Mouse (Mus musculus): Measurements from ENCODE around the gene Mpp6.

Gene Mpp6

GRCm38 (mm10) chr6:50109757-50110378 is at the start of gene Mpp6:
Gene Mpp6 (plus strand): TSS chr6:50110241.
- in situ Hi-C loops (cut with MboI) = no loop called here

- in situ Hi-C loops (cut with MboI) = no loop called here
These were observed 43.9 kb upstream of the Mpp6 start for GRCm38 (mm10) chr6:50066172-50066571.

- in situ Hi-C loops (cut with MboI) = no loop called here
These were observed 41.6 kb upstream of the Mpp6 start for GRCm38 (mm10) chr6:50068490-50068889.

DNA sequence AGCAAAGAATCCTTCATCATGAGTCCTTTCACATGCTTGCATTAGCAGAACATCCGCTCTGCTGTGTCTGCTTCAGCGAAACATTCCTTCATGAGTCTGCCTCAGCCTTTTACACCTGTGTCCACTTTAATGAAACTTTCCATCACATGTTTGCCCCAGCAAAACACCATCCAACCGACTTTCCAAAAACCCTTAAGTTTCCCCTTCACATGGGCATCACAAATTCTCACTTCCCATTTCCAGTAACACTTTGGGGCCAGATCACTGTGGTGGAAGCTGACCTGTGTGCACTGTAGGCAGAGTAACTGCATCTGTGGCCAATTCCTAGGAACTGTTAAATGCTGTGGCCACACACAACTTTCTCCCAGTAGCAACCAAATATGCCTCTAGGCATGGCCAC is 34.8 kb upstream of the Mpp6 start:
- in situ Hi-C loops (cut with MboI) = no loop called here

- in situ Hi-C loops (cut with MboI) = no loop called here
These were observed 33.6 kb upstream of the Mpp6 start for GRCm38 (mm10) chr6:50076473-50076872.

DNA sequence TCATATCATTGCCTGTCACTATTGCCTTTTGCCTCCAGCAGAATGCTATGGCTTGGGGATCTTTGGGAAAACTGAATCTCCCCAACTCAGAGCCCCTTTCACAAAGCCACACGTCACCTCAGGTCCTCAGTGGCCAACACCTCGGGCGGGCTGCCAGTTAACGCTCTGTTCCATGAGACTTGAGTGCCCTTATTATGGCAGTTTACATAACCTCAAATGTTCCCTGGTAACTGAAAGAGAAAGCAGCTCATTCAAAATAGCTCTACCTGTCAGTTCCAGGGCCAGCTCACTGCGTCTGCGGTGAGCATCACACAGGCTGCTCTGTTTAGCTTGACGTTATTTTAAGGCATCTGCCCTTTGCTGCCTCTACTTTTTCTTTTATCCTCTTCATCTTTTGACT is 29.6 kb upstream of the Mpp6 start:
- in situ Hi-C loops (cut with MboI) = no loop called here

- in situ Hi-C loops (cut with MboI) = no loop called here
These were observed 24.8 kb upstream of the Mpp6 start for GRCm38 (mm10) chr6:50085206-50085605.

- in situ Hi-C loops (cut with MboI) = no loop called here
These were observed 20.7 kb upstream of the Mpp6 start for GRCm38 (mm10) chr6:50089333-50089732.

DNA sequence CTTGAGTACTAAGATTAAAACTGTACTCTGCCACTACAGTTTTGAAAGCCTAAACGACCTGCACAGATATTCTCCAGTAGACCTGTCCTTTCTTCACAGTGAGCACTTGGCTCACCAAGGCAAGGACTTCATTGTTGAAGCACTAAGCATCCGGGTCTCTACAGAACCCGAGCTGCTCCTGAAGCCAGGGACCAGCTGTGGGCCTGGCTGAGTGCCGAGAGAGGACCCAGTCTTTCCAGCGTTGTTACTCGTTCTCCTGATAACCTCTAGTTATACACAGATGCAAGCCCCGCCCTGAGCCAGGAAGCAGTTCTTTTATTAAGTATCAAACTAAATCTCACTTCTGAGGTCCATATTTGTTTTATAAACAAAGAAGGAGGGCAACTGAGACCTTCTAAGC is 19.8 kb upstream of the Mpp6 start:
- in situ Hi-C loops (cut with MboI) = no loop called here

GRCm38 (mm10) chr6:50091462-50092154 is 18.4 kb upstream of the Mpp6 start:
- in situ Hi-C loops (cut with MboI) = no loop called here

DNA sequence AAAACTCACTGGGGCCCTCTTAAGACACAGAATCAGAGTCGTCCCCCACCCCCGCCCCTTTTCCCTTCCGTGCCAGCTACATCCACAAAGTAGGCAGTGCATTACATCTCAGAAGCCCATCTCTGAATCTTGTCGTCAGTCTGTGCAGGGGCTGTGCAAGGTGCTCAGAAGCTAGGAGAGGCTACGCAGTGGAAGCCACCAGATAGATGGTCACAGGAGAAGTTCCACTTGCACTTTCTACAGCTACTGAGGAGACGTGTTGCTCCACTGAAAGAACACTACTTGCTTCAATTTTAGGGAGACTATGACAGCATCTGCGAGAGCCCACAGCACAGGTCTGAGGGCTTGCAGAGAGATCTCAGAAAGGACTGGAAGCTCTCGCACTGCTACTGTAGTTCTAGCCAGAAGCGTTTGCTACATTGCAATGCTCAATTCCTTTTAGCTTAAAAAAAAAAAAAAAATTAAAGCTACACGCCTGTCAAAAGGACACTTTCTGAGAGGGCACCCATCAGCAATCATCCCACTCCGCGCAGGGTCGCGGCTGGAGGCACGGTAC is 762 bp upstream of the Mpp6 start:
- in situ Hi-C loops (cut with MboI) = no loop called here

GRCm38 (mm10) chr6:50110379-50110941 is 419 bp downstream of the Mpp6 start:
- in situ Hi-C loops (cut with MboI) = no loop called here

- in situ Hi-C loops (cut with MboI) = no loop called here
These were observed 1.1 kb downstream of the Mpp6 start for GRCm38 (mm10) chr6:50111111-50111655.

- in situ Hi-C loops (cut with MboI) = no loop called here
These were observed 2.7 kb downstream of the Mpp6 start for GRCm38 (mm10) chr6:50112775-50113174.

- in situ Hi-C loops (cut with MboI) = no loop called here
These were observed 4.2 kb downstream of the Mpp6 start for GRCm38 (mm10) chr6:50114280-50114679.

GRCm38 (mm10) chr6:50120931-50121330 is 10.9 kb downstream of the Mpp6 start:
- in situ Hi-C loops (cut with MboI) = no loop called here

GRCm38 (mm10) chr6:50122835-50123234 is 12.8 kb downstream of the Mpp6 start:
- in situ Hi-C loops (cut with MboI) = no loop called here

GRCm38 (mm10) chr6:50124197-50124596 is 14.2 kb downstream of the Mpp6 start:
- in situ Hi-C loops (cut with MboI) = no loop called here

GRCm38 (mm10) chr6:50126331-50126730 is 16.3 kb downstream of the Mpp6 start:
- in situ Hi-C loops (cut with MboI) = no loop called here

DNA sequence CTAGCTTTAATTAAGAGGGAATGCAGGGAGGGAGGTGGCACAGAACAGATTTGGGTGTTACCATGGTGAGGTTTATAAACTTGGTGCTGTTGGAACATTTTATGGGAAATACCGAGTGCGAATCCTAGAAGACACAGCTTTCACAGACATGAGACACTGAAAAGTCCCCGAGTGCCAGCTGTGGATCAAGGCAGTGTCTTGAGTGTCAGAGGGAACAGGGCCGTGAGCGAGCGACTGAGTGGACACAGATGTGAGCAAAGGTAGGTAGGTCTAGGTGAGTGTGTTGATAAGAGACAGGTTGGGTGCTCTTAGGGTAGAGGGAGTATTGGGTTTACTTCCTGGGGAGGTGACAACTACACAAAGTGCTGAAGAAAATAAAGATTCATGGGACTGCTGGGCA is 17.5 kb downstream of the Mpp6 start:
- in situ Hi-C loops (cut with MboI) = no loop called here

- in situ Hi-C loops (cut with MboI) = no loop called here
These were observed 27.6 kb downstream of the Mpp6 start for GRCm38 (mm10) chr6:50137651-50138050.

DNA sequence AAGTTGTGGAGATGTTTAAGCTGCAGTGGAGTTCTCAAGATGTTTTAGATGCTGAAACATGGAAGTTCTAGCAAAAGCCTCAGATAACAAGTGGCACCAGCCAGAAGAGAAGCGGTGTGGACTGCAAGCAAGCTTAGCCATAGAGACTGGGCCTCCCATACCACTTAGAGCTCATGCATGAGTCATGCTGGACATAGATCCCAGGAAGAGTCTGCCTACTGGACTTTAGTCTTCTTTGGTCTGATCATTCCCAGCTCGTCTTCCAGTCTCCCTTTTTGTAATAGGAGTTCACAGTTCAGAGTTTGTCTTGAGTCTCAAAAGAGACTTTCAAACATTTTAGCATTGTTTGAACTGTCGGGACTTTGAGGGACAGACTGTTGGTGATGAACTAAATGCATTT is 29.5 kb downstream of the Mpp6 start:
- in situ Hi-C loops (cut with MboI) = no loop called here

DNA sequence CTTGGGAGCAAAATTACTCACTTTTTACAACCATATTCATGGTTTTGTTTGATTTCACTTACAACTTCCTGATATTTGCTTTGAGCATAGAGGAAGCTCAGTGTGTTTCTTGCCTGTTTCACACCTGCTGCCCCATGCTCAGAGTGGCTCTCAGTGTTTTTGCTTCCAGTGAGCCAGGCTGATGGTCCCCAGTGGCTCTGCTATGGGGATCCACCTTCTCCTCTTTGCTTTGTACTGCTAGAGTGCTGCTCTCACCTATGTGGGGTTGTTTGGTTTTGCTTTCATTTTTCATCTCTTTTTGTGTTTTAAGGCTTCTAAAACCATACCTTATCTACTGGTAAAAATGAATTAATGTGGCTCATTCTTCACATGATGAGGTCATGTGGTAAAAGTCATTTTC is 36.1 kb downstream of the Mpp6 start:
- in situ Hi-C loops (cut with MboI) = no loop called here
